Mouse (Mus musculus) urinary bladder, postnatal 36 days (tissue): ENCODE measurements around the gene Icam2.

Experiments used
- DNase-seq, 2 experiments: peaks; one replicate each; pipeline ENCODE4 v3.0.0; 2022; ENCODE audit warnings: low spot score in 2 of 2, mixed read lengths in 1 of 2

Gene Icam2

GRCm38 (mm10) chr11:106391546-106392188 is 3.8 kb upstream of the Icam2 start:
- peak; percentile 50 to 61 for DNase-seq

- DNase-seq: no peak
Measured at GRCm38 (mm10) chr11:106390757-106391156, 2.9 kb upstream of the Icam2 start.

- DNase-seq: no peak
Measured at GRCm38 (mm10) chr11:106389611-106390010, 1.7 kb upstream of the Icam2 start.

GRCm38 (mm10) chr11:106387020-106387419 is 855 bp downstream of the Icam2 start:
- no peak for DNase-seq

- DNase-seq: no peak
Measured at GRCm38 (mm10) chr11:106386409-106386808, 1.5 kb downstream of the Icam2 start.

GRCm38 (mm10) chr11:106383051-106383790 is 4.7 kb downstream of the Icam2 start:
- no peak for DNase-seq

- DNase-seq: no peak
Measured at GRCm38 (mm10) chr11:106382424-106382823, 5.5 kb downstream of the Icam2 start.

- no peak for DNase-seq
Measured at GRCm38 (mm10) chr11:106381883-106382282, 6.0 kb downstream of the Icam2 start.

GRCm38 (mm10) chr11:106381011-106381410 is 6.9 kb downstream of the Icam2 start:
- DNase-seq: no peak

- no peak for DNase-seq
Measured at GRCm38 (mm10) chr11:106374979-106375378, 12.9 kb downstream of the Icam2 start.

GRCm38 (mm10) chr11:106374559-106374958 is 13.3 kb downstream of the Icam2 start:
- DNase-seq: peak; percentile 19 to 22

- no peak for DNase-seq
Measured at GRCm38 (mm10) chr11:106373998-106374397, 13.9 kb downstream of the Icam2 start.

GRCm38 (mm10) chr11:106366316-106366715 is 21.6 kb downstream of the Icam2 start:
- peak; percentile 61 to 69 for DNase-seq

GRCm38 (mm10) chr11:106365366-106365765 is 22.5 kb downstream of the Icam2 start, which contains the start of gene Prr29:
TSS of gene Prr29 (plus strand) at chr11:106365472.
- DNase-seq: no peak

- no peak for DNase-seq
Measured at GRCm38 (mm10) chr11:106364712-106365111, 23.2 kb downstream of the Icam2 start.

GRCm38 (mm10) chr11:106359350-106359749 is 28.5 kb downstream of the Icam2 start:
- DNase-seq: no peak

- DNase-seq: no peak
Measured at GRCm38 (mm10) chr11:106355382-106356128, 32.3 kb downstream of the Icam2 start.

GRCm38 (mm10) chr11:106354181-106354580 is 33.7 kb downstream of the Icam2 start:
- DNase-seq: no peak

GRCm38 (mm10) chr11:106353188-106353587 is 34.7 kb downstream of the Icam2 start, which contains the start of gene Scn4a:
TSS of gene Scn4a (minus strand) at chr11:106353288.
- DNase-seq: no peak

- DNase-seq: no peak
Measured at GRCm38 (mm10) chr11:106351941-106352340, 35.9 kb downstream of the Icam2 start.

GRCm38 (mm10) chr11:106351253-106351652 is 36.6 kb downstream of the Icam2 start:
- DNase-seq: no peak

- DNase-seq: no peak
Measured at GRCm38 (mm10) chr11:106350853-106351252, 37.0 kb downstream of the Icam2 start.
